Mouse (Mus musculus) gastrocnemius, postnatal 36 days (tissue): ENCODE results near the gene Rhox2b. TPM values are rescaled to one million over a fixed set of nuclear protein-coding genes. Genes with fewer than 3 reads are reported as not detected.
"Not testable (repeated sequence)": the region's sequence is repeated elsewhere in the genome, so short reads cannot be mapped to it uniquely, and the experiment has no call there.

Source experiments
- DNase-seq, 2 experiments: peaks; one replicate each; pipeline ENCODE4 v3.0.0; 2022
- intact Hi-C: fragments of 180-260 bp; cut with DNase I; formaldehyde crosslinking; loops from one replicate; pipeline ENCODE4 v1.15.1; 2025
- long read RNA-seq, 2 experiments: library from polyadenylated mRNA; stranded (forward); transcript quantifications; one replicate each; pipeline ENCODE4 v2.0.0; 2021
- total RNA-seq, 2 experiments: library from RNA; stranded (reverse); gene quantifications; 2 replicates each; pipeline ENCODE4 v1.2.3; 2021

Gene Rhox2b
- not detected for total RNA-seq
- long read RNA-seq, experiment 1 = 0 reads
- long read RNA-seq, experiment 2 = 0 reads

- intact Hi-C loops, DNase-seq: not testable (repeated sequence)
Observed at GRCm38 (mm10) chrX:37411767-37412166, at the start of gene Rhox2b. Rhox2b (plus strand) TSS chrX:37412067.

DNA sequence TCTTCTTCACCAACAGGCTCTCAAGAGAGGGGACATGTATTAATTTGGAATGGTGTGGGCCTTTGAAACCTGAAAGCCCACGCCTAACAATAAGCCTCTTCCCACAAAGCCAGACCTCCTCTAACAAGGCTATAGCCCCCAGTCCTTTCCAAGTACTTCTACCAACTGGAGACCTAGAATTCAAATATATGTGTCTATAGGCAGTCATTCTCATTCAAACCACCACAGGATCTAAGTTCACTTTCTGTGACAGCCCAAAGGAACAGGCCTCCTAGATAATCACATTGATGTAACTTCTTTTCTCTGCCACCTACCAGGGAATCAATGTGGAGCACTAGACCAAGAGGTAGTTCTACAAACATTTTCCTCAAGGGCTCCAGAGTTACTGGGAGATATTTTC lies 32.1 kb upstream of the Rhox2b start, which contains the start of gene Rhox3a2:
Rhox3a2 (plus strand) TSS at position 301 of the 400 bp plus-strand sequence.
- DNase-seq, intact Hi-C loops: not testable (repeated sequence)

GRCm38 (mm10) chrX:37390548-37390947 lies 21.3 kb upstream of the Rhox2b start, which contains the start of gene Rhox4a2:
Rhox4a2 (plus strand) TSS chrX:37390848.
- intact Hi-C loops, DNase-seq: not testable (repeated sequence)

GRCm38 (mm10) chrX:37432194-37432593 lies 20.3 kb downstream of the Rhox2b start, which contains the start of gene Rhox4b:
Rhox4b (plus strand) TSS chrX:37432494.
- DNase-seq, intact Hi-C loops: not testable (repeated sequence)

DNA sequence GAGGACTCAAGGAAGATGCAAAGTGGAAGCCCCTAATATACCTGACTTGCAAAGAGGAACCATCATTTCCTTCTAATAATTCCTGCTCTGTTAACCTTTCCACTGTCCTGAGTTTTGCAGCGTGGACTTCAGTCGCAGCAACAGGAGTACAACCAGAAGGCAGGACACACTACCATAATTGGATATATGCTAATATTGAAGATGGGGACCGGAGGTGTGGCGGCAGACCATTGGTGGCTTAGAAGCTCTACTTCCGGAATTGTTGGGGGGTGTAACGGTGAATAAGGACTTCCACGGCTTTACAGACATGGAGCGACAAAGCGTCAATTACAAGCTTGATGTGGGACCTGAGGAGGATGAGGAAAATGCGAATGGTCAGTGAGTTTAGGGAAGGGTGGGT lies 41.5 kb downstream of the Rhox2b start, which contains the start of gene Rhox2c:
Rhox2c (plus strand) TSS at position 301 of the 400 bp plus-strand sequence.
- DNase-seq, intact Hi-C loops: not testable (repeated sequence)

GRCm38 (mm10) chrX:37458285-37458684 lies 46.4 kb downstream of the Rhox2b start, which contains the start of gene Rhox3c:
Rhox3c (plus strand) TSS chrX:37458585.
- intact Hi-C loops, DNase-seq: not testable (repeated sequence)

Other genes with a start within 250 kb of the Rhox2b start
- not detected for gene Akap14, start 243.2 kb upstream of the Rhox2b start, total RNA-seq
- 100 to 1,000 TPM; 353 to 410 TPM for gene Ndufa1, start 220.9 kb upstream of the Rhox2b start, total RNA-seq
- gene Rnf113a1, start 220.8 kb upstream of the Rhox2b start, total RNA-seq = 1 to 10 TPM; 1.9 to 3.4 TPM
- not detected for gene Gm9, start 201.0 kb upstream of the Rhox2b start, total RNA-seq
- gene Rhox1, start 189.8 kb upstream of the Rhox2b start, total RNA-seq = not detected
- gene Rhox2a, start 167.1 kb upstream of the Rhox2b start, total RNA-seq = not detected
- not detected for gene Rhox3a, start 162.1 kb upstream of the Rhox2b start, total RNA-seq
- gene Rhox4a, start 146.7 kb upstream of the Rhox2b start, total RNA-seq = not detected
- not detected for gene Rhox3a2, start 32.0 kb upstream of the Rhox2b start, total RNA-seq
- not detected for gene Rhox4a2, start 21.2 kb upstream of the Rhox2b start, total RNA-seq
- not detected for gene Rhox4b, start 20.4 kb downstream of the Rhox2b start, total RNA-seq
- not detected for gene Rhox2c, start 41.6 kb downstream of the Rhox2b start, total RNA-seq
- not detected for gene Rhox3c, start 46.5 kb downstream of the Rhox2b start, total RNA-seq
- gene Rhox4c, start 68.3 kb downstream of the Rhox2b start, total RNA-seq = not detected
- not detected for gene Rhox2d, start 81.4 kb downstream of the Rhox2b start, total RNA-seq
- not detected for gene Rhox4d, start 102.3 kb downstream of the Rhox2b start, total RNA-seq
- gene Rhox2e, start 118.4 kb downstream of the Rhox2b start, total RNA-seq = not detected
- under 1 TPM in 1 of 2 experiments, not detected in 1; 0.76 TPM for gene Rhox3e, start 130.0 kb downstream of the Rhox2b start, total RNA-seq
- not detected for gene Rhox4e, start 145.3 kb downstream of the Rhox2b start, total RNA-seq
- gene Rhox2f, start 159.3 kb downstream of the Rhox2b start, total RNA-seq = not detected
- gene Rhox3f, start 168.9 kb downstream of the Rhox2b start, total RNA-seq = not detected
- gene Rhox4f, start 195.6 kb downstream of the Rhox2b start, total RNA-seq = not detected
- gene Rhox3g, start 216.5 kb downstream of the Rhox2b start, total RNA-seq = not detected
- gene Rhox2g, start 231.4 kb downstream of the Rhox2b start, total RNA-seq = not detected
- gene Rhox4g, start 239.3 kb downstream of the Rhox2b start, total RNA-seq = not detected